Mouse (Mus musculus) spleen, postnatal 36 days (tissue): ENCODE measurements around the gene Cox19.
"Not testable (repeated sequence)": the region's sequence is repeated elsewhere in the genome, so short reads cannot be mapped to it uniquely, and the experiment has no call there.

Source experiments
- DNase-seq, 2 experiments: peaks; one replicate each; pipeline ENCODE4 v3.0.0; 2022; ENCODE audit warnings: low spot score in 2 of 2, mixed read lengths in 1 of 2

Gene Cox19

DNA sequence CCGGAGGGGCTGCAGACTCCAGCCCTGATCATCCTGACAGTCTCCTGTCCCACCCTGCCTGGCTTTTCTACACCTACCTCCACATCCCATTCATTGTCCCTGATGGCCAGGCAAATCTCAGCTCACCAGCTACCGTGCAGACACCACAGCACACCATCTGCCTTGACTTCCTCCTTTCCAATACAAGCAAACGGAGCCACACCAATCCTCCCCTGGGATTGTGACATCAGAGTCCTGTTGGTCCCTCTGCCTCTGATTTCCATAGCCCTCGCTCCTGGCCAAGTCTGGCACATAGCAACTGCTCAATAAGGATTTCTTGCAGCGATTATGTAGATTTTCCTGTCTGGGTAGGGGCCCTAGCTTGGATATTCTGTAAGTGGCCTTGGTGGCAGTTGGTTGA is at the start of gene Cox19:
Cox19 (minus strand) TSS at position 285 of the 400 bp plus-strand sequence.
- DNase-seq: no peak

DNA sequence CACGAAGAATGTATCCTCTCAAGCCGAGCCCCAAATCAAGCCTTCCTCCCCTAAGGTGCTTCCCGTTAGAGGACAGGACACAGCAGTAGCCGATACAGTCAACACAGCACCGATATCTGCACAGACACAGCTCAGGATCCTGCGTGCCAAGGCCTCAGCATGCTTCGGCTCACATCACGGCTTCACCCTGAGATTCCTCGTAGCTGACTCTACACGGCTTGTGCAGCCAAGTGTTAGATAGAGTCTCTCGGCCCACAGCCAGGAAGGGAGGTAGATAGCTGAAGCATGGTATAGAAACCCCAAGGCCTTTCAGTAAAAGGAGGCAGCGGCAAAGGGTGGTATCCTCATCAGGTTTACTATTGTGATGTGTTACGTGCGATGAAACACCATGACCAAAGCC is 48.8 kb upstream of the Cox19 start:
- no peak for DNase-seq

DNA sequence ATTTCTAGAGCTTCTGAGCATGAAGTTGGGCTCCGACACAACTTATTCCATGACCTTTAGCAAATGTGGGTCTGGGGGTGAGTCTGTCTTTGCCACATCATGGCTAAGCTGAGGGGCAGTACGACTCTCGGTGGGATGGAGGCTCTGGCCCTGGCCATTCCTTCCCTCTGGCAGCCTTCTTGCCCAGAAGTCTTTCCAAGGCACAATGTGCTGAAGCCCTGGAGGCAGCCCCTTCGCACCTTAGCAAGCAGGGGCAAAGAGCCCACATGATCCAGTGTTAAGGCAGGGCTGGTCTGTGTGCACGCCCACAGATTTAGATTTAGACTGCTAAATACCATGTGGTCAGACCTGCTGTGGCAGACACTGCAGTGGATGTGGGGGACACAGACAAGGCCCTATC is 47.6 kb upstream of the Cox19 start:
- no peak for DNase-seq

DNA sequence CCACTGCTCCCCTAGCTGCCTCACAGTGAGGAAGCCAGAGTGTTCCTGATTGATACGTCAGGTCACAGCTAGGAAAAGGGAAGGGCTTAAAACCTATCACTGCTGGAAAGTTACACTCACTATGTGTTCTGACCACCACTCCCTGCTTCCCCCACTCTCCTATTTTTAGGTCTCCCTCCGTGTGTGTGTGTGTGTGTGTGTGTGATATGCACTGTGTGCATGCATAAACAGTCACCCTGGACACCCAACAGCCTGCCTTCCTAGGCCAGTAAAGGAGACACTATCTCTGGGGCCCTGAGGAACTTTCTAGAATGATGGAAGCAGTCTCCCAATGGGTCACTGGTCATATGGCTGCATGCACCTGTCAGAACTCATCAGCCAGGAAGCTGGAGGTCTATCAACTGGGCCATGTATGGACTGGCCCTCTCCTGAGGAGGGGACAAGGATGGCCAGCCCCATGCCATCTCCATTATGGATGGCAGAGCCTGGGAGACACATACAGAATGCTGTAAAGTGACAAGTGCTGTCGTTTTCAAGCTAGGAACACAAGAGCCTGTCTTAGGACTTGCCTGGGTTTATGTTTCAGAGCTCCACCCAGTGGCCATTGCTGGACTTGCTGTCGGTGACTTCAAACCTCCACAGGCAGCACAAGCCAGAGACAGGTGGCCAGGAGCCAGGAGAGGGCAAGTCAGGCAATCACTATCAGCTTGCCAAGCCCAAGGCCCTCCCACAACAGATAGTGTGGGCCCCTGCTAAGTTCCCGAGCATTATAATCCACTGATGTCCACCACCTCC is 46.9 kb upstream of the Cox19 start:
- peak; percentile 83 to 88 for DNase-seq

DNA sequence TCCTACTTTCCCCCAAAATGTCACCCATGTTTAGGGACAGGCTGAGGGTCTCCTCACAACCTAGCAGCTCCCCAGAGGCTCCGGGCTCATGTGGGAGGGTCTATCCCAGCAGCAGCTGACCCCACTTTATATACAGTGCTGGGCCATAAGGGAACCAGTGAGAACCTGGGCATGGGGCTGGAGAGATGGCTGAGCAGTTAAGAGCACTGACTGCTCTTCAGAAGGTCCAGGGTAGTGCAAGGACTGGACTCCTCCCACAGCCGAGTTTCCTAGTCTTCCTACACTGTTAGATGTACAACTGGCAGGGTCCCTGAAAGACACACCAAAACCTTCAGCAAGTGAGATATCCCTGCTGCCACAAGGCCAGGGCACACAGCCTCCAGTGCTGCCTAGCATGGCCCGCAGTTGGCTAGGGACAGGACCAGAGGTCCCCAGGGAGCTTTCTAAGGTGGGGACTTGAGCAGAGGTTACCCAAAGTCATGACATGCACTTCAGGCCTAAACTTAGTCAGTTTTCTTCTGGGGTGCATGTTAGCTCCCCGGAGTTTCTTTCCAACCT is 46.2 kb upstream of the Cox19 start:
- DNase-seq: no peak

DNA sequence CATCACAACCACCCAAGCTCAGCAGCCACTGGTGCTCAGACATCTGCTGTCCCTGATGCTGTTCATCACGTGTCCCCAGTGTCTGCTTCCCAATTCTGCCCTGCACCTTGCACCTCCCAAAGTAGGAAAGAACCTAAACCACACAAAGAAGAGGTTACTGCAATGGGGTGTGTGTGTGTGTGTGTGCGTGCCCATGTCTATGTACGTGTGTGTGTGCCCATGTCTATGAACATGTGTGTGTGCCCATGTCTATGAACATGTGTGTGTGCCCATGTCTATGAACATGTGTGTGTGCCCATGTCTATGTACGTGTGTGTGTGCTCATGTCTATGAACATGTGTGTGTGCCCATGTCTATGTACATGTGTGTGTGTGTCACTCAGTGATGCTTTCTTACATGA is 44.3 kb upstream of the Cox19 start:
- DNase-seq: no peak

DNA sequence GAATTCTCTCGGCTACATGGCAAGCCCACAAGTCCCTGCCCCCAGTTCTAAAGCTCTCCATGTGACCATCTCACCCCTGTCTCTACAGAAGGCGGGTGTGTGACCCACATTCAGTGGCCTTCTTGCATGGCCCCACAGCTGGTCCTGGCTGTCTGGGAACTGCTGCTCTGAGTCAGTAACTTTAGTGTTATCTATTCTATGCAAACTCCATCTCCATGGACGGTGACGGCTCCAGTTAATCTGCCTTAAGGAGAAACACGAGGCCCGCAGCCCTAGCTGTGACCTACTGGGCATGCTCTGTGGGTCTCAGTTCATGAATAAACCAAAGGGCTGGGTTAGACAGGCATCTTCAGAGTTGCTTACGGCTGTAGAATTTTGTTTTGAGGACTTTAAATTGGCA is 43.2 kb upstream of the Cox19 start:
- DNase-seq: no peak

DNA sequence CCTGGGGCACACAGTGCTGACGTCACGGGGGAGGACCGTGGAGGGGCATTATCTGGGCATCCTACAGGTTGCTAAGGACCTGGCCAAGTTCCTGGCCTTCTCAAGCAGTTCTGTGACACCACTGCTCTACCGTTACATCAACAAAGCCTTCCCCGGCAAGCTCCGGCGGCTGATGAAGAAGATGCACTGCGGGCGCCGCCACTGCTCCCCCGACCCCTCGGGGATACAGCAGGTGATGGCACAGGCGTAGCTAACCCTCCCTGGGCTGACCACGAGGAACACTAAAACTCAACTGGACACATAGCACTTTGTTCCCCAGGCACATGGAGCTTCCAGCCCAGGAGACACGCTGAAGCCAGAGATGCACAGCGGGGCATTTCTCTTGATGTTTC is 42.0 kb upstream of the Cox19 start:
- DNase-seq: no peak

DNA sequence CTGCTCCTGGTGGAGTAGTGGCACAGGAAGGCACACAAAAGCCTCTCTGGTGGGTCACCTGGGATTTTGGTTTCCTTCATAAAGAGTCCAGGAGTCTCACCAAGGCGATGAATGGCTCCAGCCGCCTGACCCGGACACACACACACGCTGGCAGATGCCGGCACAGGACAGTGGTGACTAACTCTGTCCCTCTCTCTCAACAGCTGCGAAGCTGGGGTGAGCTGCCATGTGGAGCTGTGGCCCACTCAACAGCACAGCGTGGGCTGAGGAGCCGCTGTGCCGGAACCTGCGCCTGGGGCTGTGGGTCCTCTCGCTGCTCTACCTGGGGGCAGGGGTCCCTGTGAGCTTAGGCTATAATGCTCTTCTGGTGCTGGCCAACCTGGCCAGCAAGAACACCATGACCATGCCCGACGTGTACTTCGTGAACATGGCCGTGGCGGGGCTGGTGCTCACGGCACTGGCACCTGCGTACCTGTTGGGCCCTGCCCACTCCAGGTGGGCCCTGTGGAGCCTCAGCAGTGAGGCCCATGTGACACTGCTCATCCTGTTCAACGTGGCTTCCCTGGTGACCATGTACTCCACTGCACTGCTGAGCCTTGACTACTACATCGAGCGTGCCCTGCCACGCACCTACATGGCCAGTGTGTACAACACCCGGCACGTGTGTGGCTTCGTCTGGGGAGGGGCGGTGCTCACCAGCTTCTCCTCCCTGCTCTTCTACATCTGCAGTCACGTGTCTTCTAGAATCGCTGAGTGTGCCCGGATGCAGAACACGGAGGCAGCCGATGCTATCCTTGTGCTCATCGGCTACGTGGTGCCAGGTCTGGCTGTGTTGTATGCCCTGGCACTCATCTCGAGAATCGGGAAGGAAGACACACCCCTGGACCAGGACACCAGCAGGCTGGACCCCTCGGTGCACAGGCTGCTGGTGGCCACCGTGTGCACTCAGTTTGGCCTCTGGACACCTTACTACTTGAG is 41.3 kb upstream of the Cox19 start:
- DNase-seq: no peak

DNA sequence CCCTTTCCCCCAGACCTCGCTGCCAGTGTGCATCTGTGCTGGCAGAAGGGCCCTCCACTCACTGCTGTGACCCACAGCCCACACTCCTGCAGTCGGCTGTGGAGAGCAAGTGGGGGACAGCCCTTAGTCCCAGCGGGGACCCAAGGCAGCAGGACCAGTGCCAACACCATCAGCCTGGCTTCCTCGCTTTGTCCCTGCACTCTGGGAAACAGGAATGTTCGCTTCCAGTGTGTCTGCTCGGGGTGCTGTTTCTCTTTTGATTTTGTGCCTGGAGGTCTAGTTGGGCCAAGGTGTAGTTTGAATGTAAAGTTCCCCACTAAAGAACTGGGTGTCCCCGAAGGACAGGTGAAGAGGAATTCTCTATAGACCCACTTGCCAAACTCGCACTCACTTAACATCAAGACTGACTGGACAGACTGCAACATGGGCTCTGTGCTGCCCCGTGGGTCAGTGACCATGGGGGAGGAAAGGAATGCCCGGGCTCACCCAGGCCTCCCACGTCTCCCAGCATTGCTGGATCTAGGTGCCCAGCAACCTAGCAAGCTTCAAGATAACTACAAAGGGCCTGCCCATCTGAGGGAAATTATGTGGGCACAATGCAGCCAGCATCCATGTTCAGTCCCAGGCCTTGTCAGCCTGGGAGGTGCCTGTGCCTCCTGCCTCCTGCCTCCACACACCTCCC is 40.2 kb upstream of the Cox19 start:
- DNase-seq: no peak

DNA sequence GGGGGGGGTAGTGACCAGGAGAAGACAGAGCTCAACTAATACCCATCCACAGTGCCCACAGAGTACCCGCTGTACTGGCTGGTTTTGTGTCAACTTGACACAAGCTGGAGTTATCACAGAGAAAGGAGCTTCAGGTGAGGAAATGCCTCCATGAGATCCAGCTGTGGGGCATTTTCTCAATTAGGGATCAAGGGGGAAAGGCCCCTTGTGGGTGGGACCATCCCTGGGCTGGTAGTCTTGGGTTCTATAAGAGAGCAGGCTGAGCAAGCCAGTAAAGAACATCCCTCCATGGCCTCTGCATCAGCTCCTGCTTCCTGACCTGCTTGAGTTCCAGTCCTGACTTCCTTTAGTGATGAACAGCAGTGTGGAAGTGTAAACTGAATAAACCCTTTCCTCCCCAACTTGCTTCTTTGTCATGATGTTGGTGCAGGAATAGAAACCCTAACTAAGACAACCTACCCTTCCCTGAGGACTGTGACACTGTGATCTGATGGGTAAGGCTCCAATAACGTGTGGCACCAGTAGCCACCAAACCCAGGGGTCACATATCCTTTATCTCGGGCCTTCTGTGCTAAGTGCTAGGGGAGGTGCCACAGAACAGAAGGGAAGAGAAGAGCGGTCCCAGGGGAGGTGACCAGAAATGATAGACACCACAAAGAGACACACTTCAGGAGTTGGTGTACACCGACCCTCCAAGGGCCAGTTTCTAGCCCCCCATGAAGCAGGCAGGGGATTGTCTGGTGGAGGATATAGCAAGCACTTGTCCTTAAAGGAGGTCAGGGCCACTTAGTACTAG is 39.3 kb upstream of the Cox19 start:
- DNase-seq: not testable (repeated sequence)

DNA sequence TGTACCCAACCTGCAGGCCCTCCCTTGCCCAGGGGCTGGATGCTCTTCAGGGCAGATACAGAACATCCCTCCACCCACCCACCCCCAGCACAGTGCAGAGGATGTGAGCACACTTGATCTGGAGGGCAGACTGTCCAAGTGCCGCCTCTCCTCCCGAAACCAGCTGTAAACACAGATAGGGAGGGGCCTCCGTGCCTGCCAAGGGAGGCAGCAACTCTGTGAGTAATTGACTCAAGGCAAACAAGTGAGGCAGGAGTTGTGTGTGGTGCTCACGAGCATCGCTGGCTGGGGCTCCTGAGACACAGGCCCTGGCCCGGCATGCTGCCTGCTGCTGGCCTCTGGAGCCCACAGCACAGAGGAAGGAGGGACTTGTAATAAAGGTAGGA is 38.5 kb upstream of the Cox19 start:
- DNase-seq: peak; percentile 70 to 79

DNA sequence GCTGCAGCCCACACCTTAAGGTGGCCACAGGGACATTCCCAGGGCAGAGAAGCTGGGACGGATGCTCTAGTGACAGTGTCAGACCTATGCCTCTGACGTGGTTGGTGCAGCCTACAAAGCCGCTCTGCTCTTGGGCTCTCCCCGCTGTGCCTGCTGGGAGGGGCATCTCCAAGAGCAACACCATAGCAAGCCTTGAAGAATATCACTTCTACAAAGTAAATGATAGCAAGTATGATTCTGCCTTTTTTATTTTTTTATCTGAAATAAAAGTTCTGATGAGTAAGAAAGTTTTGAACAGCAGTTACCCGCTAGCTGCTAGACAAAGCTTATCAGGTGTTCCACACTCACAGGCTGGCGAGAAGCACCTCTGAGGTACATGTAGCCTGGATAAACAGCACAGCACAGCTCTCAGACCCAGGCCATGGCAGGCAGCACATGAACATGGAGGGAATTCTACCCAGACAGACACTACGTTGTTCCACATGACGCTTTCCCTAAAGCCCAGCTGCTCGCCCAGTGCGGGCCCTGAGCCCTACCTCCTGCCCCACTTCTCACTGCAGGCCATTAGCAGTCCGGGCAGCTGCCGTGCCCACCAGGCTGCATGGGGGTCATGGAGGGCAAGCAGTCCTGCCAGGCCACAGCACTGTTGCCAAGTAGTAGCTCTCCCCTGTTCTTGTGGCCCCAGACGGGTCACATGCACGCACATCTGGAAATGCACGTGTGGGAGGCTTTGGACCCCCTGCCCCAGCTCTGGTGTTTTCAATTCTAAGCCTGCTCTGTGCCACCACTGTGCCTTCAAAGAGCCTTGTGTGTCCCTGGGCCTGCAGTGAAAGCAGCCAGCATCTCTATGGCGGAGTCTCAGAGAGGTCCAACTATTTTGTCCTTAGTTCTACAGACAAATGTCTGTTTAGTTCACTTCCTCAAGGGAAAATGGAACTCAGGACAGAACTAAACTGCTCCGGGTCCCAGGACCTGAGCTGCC is 37.8 kb upstream of the Cox19 start:
- peak in 1 of 2 experiments; percentile 58 for DNase-seq

DNA sequence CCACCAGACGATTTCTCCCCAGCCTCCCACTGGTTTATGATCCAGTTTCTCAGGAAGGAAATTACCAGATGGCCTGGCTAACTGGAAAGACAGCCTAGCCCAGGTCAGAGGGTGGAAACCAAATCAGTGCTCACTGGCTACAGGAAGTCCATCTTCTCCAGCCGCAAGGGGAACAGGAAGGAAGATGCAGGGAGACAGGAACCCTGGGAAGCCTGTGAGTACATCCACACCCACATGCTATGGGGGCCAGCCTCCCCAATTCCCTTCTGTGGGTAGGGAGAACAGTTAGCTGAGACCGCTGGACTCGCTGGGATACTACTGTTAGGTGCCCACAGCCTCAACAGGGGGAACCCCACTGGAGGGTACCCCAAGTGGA is 37.0 kb upstream of the Cox19 start:
- DNase-seq: no peak

DNA sequence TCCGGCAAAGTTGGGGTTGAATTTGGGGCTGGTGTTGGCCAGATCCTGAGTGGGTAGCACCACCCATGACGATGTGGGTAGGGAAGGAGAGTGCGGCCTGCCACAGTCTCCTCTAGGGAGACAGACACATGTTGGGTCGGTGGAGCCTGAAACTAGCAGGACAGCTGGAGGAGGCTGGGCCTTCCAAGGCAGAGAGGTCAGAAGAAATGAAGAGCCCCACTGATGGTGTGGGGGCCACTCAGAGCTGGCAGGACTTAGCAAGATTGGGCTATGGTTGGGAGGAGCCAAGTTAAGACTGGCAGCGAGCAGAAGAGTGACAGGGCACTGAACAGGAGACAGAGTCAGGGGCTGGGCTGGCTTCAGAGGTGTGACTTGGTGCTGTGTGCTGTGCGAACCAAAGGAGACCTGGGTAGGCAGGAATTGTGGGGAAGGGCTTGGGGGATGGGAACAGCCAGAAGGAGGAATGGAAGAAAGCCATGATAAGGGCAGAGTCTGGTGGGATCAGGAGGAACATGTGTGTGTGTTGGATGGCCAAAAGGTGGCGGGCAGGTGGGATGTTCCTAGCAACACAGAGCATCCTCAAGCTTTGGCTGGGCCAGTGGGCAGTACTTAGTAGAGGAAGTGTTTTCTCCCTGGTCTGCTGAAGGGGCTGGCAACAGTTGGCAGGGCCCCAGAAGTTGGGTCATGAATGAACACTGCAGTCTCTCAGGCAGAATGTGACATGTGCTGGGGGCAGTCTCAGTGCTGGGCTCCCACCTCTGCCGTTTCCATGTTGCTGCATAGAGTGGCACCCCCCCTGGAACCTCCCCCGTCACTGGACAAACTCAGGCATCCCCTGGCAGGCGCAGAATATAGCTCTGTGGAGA is 36.3 kb upstream of the Cox19 start:
- DNase-seq: no peak

DNA sequence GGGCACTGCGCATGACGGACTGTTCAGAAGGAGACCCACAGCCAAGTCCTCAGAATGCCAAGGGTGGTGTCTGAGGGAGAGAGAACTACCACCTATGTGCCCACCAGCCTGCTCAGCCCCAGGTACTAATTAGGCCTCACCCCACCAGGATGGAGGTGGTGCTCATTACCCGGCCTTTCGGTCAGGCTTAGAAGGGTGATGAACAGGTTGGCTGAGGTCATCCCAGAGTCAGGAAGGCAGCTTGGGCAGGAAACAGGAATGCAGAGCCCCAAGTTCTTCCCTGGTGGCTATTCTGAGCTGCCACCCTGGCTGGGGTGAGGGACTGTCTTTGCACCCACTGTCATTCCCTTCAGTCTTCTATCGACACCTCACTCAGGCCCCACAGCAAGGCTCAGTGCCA is 34.8 kb upstream of the Cox19 start:
- DNase-seq: no peak

DNA sequence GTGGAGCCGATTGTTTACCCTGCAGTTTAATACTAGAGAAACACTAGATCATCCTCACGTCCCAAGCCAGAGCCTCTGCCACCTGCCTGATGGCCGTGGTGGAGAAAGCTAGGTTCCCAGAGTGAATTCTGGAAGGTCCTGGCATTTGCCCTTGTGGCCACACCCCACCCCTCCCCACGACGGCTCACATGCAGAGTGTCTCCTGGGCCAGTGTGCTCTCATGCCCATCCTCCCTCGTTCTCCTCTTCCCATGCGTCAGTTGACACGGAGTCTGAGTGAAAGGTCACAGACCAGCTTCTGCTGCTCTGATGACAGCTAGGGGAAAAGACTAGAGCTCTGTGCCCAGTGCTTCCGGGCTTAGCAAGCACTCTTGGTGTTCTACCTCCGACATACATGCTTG is 33.3 kb upstream of the Cox19 start:
- DNase-seq: no peak

DNA sequence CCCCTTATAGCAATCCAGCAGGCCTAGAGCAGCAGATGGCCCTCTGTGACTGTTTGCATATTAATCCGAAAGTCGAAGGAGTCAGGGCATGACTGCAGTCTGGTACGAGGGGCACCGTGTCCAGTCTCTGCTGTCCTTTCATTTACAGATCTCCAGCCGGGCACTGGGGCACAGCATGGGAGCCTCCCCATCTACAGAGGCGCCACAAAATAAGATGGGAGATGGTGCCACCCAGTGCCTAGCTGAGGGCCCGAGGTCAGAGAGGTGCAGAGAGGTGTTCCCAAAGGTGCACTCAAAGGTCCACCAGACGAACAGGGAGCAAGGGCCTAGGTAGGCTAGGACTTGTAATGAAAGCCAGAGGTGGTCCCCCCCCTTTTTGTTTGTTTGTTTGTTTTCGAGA is 32.0 kb upstream of the Cox19 start:
- no peak for DNase-seq

DNA sequence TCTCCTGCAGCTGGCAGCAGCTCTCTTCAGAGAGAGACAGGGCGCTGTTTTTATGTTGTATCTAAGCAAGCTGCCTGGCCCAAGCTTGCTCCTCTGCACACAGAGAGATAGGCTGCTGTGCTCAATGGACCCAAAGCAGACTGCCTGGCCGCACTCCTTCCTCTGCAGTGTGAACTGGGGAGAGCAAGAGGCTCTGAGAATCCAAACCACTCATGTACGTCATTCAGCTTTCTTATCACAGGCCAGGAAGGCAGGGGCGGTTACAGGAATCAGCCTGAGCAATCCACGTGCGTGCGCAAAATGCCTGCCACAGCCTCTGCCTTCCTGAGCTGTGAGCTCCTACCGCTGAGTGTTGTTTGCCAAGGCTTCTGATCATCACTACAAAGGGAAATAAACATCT is 31.5 kb upstream of the Cox19 start:
- DNase-seq: peak; percentile 72 to 79
